Mouse (Mus musculus) C2C12 (cell line): Measurements from ENCODE around the gene Map3k11. TPM values are rescaled to one million over a fixed set of nuclear protein-coding genes. Genes with fewer than 3 reads are reported as not detected.

Experiments used
- H3K27me3 ChIP-seq: one replicate; pipeline ENCODE4 v1.6.1; 2011; ENCODE audit not compliant: control insufficient read depth, insufficient read depth, insufficient read length
- H3K36me3 ChIP-seq: one replicate; pipeline ENCODE4 v1.6.1; 2011; ENCODE audit not compliant: control insufficient read depth, insufficient read depth
- H3K4me3 ChIP-seq: one replicate; pipeline ENCODE4 v1.5.1; 2011; ENCODE audit warnings: mild to moderate bottlenecking, control low read depth; ENCODE audit not compliant: poor library complexity, insufficient read depth, severe bottlenecking
- H3K79me2 ChIP-seq: one replicate; pipeline ENCODE4 v1.6.1; 2011; ENCODE audit not compliant: control insufficient read depth, insufficient read depth
- H3K79me3 ChIP-seq: one replicate; pipeline ENCODE4 v1.6.1; 2011; ENCODE audit warnings: low read depth, control low read depth
- H3ac ChIP-seq: one replicate; pipeline ENCODE3; 2011; ENCODE audit warnings: low read depth; ENCODE audit not compliant: control insufficient read depth, insufficient read length
- CEBPB ChIP-seq: IDR thresholded peaks from one replicate; pipeline ENCODE4 v1.6.1; 2011; ENCODE audit warnings: low read depth, mild to moderate bottlenecking, control low read depth, moderate library complexity
- CTCF ChIP-seq: IDR thresholded peaks from one replicate; pipeline ENCODE4 v1.5.1; 2011; ENCODE audit not compliant: control insufficient read depth, insufficient read depth, insufficient read length
- FOSL1 ChIP-seq: IDR thresholded peaks from one replicate; pipeline ENCODE4 v1.8.0; 2011; ENCODE audit warnings: mild to moderate bottlenecking, low read length; ENCODE audit not compliant: poor library complexity, insufficient read depth, severe bottlenecking
- MAX ChIP-seq: IDR thresholded peaks from one replicate; pipeline ENCODE4 v1.6.1; 2011; ENCODE audit warnings: mild to moderate bottlenecking, control low read depth
- MYOD1 ChIP-seq: IDR thresholded peaks from one replicate; pipeline ENCODE4 v1.6.1; 2011; ENCODE audit warnings: low read depth; ENCODE audit not compliant: control insufficient read depth, insufficient read length
- MYOG ChIP-seq: IDR thresholded peaks from one replicate; pipeline ENCODE4 v1.6.1; 2011; ENCODE audit not compliant: control insufficient read depth, insufficient read length; ENCODE audit errors: extremely low read depth
- USF1 ChIP-seq: IDR thresholded peaks from one replicate; pipeline ENCODE4 v1.6.1; 2011; ENCODE audit warnings: low read depth, mild to moderate bottlenecking, control low read depth, moderate library complexity
- polyA plus RNA-seq: library from polyadenylated mRNA; unstranded; fragments of >200 nt; fragmentation: generic; extraction: Trizol; gene quantifications from one replicate; pipeline ENCODE4 v1.2.1, GENCODE M21; 2012; ENCODE audit warnings: missing spikeins

The Map3k11 gene
- polyA plus RNA-seq, 1 experiment = 24.2 TPM

DNA sequence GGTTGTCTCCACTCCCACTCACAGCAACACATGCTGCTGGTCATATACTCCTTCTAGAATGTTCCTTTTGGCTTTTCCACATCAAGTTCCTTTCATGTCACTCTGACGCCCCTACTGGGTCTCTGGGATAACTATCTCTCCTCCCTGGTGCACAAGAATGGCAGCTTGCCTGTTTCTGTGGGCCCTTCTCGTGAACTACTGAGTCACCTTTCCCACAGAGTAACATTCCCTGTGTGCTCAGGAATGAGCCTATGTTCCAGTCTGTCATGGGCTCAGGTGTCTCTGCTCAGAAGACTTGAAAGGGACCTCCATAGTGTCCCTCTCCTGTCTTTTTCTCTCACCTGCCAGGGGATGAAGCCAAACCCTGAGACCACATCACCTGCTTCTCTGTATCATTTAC, 50.9 kb downstream of the Map3k11 start:
- Histone ChIP-seq H3K79me3 (peaks cover 15% of the 10 kb centered on the region), H3K79me2 (peaks cover 29% of the 10 kb centered on the region), H3K27me3 (peaks cover 16% of the 10 kb centered on the region), H3K36me3 (no peaks in the 10 kb centered on the region), H3K4me3 (no peak overlapping the region), H3ac (no peak overlapping the region)
- TF ChIP-seq CEBPB (no peak), CTCF (no peak), USF1 (no peak), MYOD1 (no peak), MYOG (no peak), MAX (no peak), FOSL1 (no peak)

DNA sequence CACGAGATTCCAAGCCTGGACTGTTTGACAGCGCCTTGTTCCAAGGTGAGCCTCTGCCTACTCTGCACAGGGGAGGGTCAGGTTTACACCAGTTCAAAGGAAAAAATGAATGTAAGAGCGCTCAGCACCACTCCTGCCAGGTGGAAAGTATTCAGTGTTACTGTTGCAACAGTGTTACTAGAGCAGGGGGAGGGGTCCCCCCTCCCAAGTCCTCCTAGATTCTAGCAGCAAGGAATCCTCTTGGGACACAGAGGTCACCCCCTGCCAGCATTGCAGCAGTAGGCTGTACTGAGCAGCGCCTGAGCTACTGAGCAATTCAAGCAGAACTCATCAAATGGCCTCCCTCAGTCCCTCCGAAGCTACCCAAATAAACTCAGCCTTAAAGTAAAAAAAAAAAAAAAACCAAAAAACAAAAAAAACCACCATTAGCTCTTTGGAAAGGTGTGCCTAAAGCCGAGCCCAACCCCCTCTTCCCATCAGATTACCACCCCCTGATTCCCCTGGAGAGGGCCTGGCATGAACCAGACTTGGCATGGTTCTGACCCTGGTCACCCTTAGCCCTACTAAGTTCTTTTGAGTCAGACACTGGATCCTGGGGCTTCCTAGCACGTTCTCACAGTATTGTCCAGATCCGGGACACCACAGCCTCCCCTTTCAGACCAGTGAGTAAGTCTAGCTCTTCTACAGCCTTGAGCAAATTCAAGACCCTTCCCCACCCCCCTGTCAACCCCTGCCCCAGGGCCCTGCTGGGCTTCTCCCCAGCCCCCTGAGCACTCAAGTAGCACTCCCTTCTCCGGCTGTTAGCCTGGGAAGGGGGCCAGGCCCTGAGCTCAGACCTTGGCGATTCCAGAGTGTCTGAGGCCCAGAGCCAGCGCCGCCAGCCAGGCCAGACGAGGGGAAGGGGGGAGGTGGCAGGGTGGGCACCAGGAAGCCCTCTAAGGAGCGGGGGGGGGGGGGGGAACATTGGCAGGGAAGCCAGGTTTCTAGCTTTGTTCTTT, 52.1 kb downstream of the Map3k11 start, which contains the start of gene Ltbp3:
TSS of gene Ltbp3 (plus strand) at position 585 of the 998 bp plus-strand sequence.
- TF ChIP-seq MAX (no peak), MYOD1 (no peak), CEBPB (no peak), CTCF (no peak), MYOG (no peak), FOSL1 (no peak), USF1 (no peak)
- Histone ChIP-seq H3K36me3 (peaks cover 9% of the 10 kb centered on the region), H3K79me3 (peaks cover 25% of the 10 kb centered on the region), H3K79me2 (peaks cover 40% of the 10 kb centered on the region), H3K4me3 (peak within 1 kb of the TSS; percentile 60), H3K27me3 (peaks cover 13% of the 10 kb centered on the region), H3ac (peak within 1 kb of the TSS; percentile 94)

DNA sequence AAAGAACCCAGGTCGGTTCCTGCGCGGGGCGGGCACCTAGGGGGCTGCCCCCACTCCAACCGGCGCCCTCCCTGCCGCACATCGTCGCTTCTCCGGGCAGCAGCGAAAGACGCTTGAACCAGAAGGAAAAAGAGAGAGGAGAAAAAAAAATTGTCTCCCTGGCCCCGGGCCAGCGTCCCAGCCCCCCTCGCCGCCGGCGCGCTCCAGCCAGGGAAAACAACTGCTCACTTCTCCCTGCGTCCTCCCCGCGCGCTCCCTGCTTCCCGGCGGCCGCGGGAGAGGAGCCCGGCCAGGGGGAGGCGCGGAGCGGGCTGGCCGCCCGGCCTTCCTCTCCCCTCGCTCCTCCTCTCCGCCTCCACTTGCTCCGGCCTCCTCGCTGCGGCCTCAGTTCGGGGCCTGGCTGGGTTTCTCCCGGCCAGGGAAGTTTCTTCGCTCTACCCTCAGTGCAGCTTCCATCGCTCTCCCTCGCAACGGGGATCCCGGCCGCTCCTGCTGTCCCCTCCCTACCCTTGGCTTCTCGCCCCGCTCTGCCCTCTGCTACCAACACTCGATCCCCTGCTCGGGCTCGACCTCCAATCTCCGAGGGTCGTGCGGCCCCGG, 53.2 kb downstream of the Map3k11 start:
- Histone ChIP-seq H3K27me3 (peaks cover 6% of the 10 kb centered on the region), H3K4me3 (peak overlapping the region; percentile 60), H3K79me3 (peaks cover 29% of the 10 kb centered on the region), H3ac (peak overlapping the region; percentile 94), H3K36me3 (peaks cover 18% of the 10 kb centered on the region), H3K79me2 (peaks cover 52% of the 10 kb centered on the region)
- TF ChIP-seq FOSL1 (no peak), MAX (no peak)

GRCm38 (mm10) chr19:5742241-5742641, 53.7 kb downstream of the Map3k11 start:
- peaks cover under 1% of the 10 kb centered on the region for H3K27me3 ChIP-seq
- H3K79me2 ChIP-seq = peaks cover 52% of the 10 kb centered on the region
- H3ac ChIP-seq = peak overlapping the region; percentile 94
- no peak for TF ChIP-seq MAX
- TF ChIP-seq FOSL1 = no peak
- TF ChIP-seq CEBPB = no peak
- TF ChIP-seq CTCF = no peak
- TF ChIP-seq MYOG = no peak
- TF ChIP-seq MYOD1 = no peak
- no peak for TF ChIP-seq USF1
- peak overlapping the region; percentile 60 for H3K4me3 ChIP-seq
- H3K79me3 ChIP-seq = peaks cover 29% of the 10 kb centered on the region
- peaks cover 22% of the 10 kb centered on the region for H3K36me3 ChIP-seq

- no peaks in the 10 kb centered on the region for H3K27me3 ChIP-seq
- H3K36me3 ChIP-seq = peaks cover 25% of the 10 kb centered on the region
- H3K79me2 ChIP-seq = peaks cover 52% of the 10 kb centered on the region
- peaks cover 29% of the 10 kb centered on the region for H3K79me3 ChIP-seq
- peak overlapping the region; percentile 94 for H3ac ChIP-seq
- H3K4me3 ChIP-seq = peak overlapping the region; percentile 60
- TF ChIP-seq USF1 = no peak
- TF ChIP-seq CTCF = no peak
- TF ChIP-seq MYOG = no peak
- TF ChIP-seq MAX = peak; percentile 89
- peak; percentile 45 for TF ChIP-seq FOSL1
- TF ChIP-seq MYOD1 = no peak
These were observed 55.0 kb downstream of the Map3k11 start for GRCm38 (mm10) chr19:5743576-5743975.
